Mouse (Mus musculus) urinary bladder, postnatal 10 days (tissue): ENCODE data around the gene Olfr988.
"Not testable (repeated sequence)": the region's sequence is repeated elsewhere in the genome, so short reads cannot be mapped to it uniquely, and the experiment has no call there.

Experiments
- DNase-seq: peaks from one replicate; pipeline ENCODE4 v3.0.0; 2022; ENCODE audit warnings: low spot score

Olfr988 gene

GRCm38 (mm10) chr2:85363127-85363526, at the start of gene Olfr988:
TSS of gene Olfr988 (minus strand) at chr2:85363227.
- not testable (repeated sequence) for DNase-seq

- DNase-seq = no peak
Observed at GRCm38 (mm10) chr2:85409369-85409768, 46.3 kb upstream of the Olfr988 start, which contains the start of gene Olfr992. TSS of gene Olfr992 (minus strand) at chr2:85409469.

GRCm38 (mm10) chr2:85339972-85340371, 23.1 kb downstream of the Olfr988 start:
- DNase-seq = no peak

- not testable (repeated sequence) for DNase-seq
Observed at GRCm38 (mm10) chr2:85339215-85339614, 23.8 kb downstream of the Olfr988 start, which contains the start of gene Olfr987. TSS of gene Olfr987 (minus strand) at chr2:85339315.

- no peak for DNase-seq
Observed at GRCm38 (mm10) chr2:85319106-85319505, 43.9 kb downstream of the Olfr988 start.
